Mouse (Mus musculus) cerebellum, postnatal 10 days (tissue): ENCODE data around the gene Tagln3.
A peak's percentile ranks its signal among the peaks of the same experiment; 100 is the strongest.

Experiments used
- DNase-seq, 2 experiments: peaks; one replicate each; pipeline ENCODE4 v3.0.0; 2021; ENCODE audit warnings: mixed read lengths in 2 of 2

Gene Tagln3

GRCm38 (mm10) chr16:45724061-45724741, at the start of gene Tagln3:
TSS of gene Tagln3 (minus strand) at chr16:45724608.
- peak; percentile 86 to 88 for DNase-seq

GRCm38 (mm10) chr16:45770914-45771313, 46.5 kb upstream of the Tagln3 start:
- no peak for DNase-seq

- peak; percentile 78 to 80 for DNase-seq
Measured at GRCm38 (mm10) chr16:45767853-45768640, 43.6 kb upstream of the Tagln3 start.

GRCm38 (mm10) chr16:45767434-45767833, 43.0 kb upstream of the Tagln3 start:
- DNase-seq: no peak

- no peak for DNase-seq
Measured at GRCm38 (mm10) chr16:45765801-45766494, 41.5 kb upstream of the Tagln3 start.

- DNase-seq: no peak
Measured at GRCm38 (mm10) chr16:45765102-45765501, 40.7 kb upstream of the Tagln3 start.

- no peak for DNase-seq
Measured at GRCm38 (mm10) chr16:45762859-45763505, 38.6 kb upstream of the Tagln3 start.

- DNase-seq: no peak
Measured at GRCm38 (mm10) chr16:45761425-45761824, 37.0 kb upstream of the Tagln3 start.

- no peak for DNase-seq
Measured at GRCm38 (mm10) chr16:45758726-45759269, 34.4 kb upstream of the Tagln3 start.

- peak in 1 of 2 experiments; percentile 16 for DNase-seq
Measured at GRCm38 (mm10) chr16:45757421-45758078, 33.1 kb upstream of the Tagln3 start.

GRCm38 (mm10) chr16:45756855-45757254, 32.4 kb upstream of the Tagln3 start:
- peak; percentile 72 to 89 for DNase-seq

GRCm38 (mm10) chr16:45743591-45744144, 19.3 kb upstream of the Tagln3 start:
- peak; percentile 29 to 43 for DNase-seq

- peak; percentile 100 for DNase-seq
Measured at GRCm38 (mm10) chr16:45742615-45743476, 18.4 kb upstream of the Tagln3 start, which contains the start of gene Abhd10. TSS of gene Abhd10 (minus strand) at chr16:45742955.

GRCm38 (mm10) chr16:45737880-45738279, 13.5 kb upstream of the Tagln3 start:
- DNase-seq: no peak

- no peak for DNase-seq
Measured at GRCm38 (mm10) chr16:45736724-45737123, 12.3 kb upstream of the Tagln3 start.

- no peak for DNase-seq
Measured at GRCm38 (mm10) chr16:45729163-45729562, 4.8 kb upstream of the Tagln3 start.

GRCm38 (mm10) chr16:45724742-45725102, 314 bp upstream of the Tagln3 start:
- peak; percentile 78 to 82 for DNase-seq

- peak; percentile 50 to 64 for DNase-seq
Measured at GRCm38 (mm10) chr16:45723172-45723901, 1.1 kb downstream of the Tagln3 start.

GRCm38 (mm10) chr16:45722460-45722951, 1.9 kb downstream of the Tagln3 start:
- peak; percentile 70 to 74 for DNase-seq
